Mouse (Mus musculus) ovary, postnatal 14 days (tissue): ENCODE results near the gene Aqp7.
A peak's percentile ranks its signal among the peaks of the same experiment; 100 is the strongest.

Experiments used
- DNase-seq: peaks from one replicate; pipeline ENCODE4 v3.0.0; 2022; ENCODE audit warnings: low spot score

Aqp7 gene

DNA sequence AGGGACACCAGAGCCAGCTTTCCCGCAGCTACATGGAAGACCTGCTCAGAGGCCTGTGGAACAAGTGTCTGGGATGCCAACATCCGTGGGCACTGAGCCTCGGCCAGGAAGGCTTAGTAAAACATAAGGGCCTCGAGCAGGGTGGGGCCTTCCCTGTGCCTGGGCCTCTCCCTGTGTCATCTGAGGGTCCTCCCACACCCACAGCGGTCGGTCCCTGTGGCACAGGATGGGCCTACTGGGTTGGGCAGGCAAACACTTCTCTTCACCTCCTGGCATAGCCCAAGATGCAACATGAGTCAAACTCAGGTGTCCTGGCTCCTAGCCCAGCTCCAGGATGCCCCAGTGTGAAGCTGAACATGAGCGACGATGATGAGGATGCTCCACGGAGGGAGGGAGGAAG lies 9.4 kb upstream of the Aqp7 start:
- DNase-seq: no peak

DNA sequence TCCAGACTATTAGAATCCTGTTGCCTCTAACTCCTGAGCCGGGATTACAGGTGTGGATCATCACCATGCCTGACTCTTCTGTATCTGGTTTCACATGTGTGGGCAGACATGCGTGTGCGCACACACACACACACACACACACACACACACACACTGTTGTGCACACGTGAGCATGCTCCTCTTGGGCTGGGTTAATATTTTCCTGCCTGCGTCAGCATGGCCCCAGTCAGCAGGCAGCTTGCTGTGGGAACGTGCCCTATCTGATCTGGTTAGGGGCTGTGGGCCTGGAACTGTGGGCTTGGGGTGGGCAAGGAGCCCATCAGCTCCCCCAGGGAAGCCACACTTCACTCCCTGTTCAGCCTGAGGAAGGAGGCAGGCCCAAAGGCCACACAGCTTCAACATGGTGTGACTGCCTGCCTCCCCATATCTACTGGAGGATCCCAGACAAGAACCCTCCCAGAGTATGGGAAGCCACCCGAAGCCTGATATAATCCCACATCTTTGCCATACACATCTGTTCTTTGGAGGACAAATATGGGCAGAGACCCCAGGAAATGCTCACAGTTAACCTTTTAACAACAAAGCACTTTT lies 8.9 kb upstream of the Aqp7 start:
- no peak for DNase-seq

DNA sequence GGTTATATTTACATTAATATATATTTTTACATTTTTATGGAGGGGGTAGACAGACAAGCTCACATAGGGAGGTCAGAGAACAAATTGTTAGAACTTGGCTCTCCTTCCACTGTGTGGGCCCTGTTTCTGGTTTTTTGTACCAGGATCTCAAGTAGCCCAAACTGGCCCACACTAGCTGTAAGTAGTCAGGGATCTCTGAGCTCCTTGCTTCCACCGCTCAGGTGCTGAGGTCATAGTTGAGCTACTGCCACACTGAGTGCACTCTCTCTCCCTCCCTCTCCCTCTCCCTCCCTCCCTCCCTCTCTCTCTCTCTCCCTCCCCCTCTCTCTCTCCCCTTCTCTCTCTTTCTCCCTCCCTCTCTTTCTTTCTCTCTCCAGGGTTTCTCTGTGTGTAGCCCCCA lies 8.3 kb upstream of the Aqp7 start:
- no peak for DNase-seq

DNA sequence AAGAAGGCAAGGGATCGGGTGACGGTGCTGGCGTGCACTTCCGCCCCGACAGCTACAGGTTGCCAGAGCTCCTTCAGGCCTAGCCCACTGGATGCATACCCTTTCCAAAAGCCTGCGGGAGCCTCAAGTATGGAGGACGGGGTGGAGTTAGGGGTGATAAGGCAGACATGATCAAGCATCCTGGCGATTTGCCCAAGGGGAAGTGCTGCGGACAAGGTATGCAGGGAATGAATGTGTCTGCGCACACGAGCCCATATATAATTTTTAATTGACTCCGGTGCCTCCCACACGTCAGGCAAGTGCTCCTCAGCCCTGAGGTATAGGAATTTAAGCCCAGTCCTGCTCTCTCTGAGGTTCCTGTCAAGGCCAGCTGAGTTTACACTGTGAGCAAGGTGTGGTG lies 7.2 kb upstream of the Aqp7 start:
- DNase-seq: no peak

DNA sequence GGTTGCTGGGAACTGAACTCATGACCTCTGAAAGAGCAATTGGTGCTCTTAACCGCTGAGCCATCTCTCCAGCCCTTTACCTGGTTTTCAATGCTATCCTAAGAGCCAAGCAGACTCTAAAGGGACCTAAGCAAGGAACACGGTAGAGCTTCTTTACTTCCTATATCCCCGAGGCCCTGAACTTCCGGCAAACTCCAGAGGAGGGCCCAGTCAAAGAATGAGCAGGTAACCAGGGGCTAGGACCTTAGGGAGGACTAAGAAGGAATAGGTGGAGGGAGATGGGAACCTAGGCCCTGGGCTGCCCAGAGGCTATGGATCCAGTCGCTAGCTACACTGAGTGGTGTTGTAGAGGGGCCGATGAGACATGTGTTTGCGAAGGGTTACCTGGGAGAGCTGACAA lies 3.8 kb upstream of the Aqp7 start:
- no peak for DNase-seq

DNA sequence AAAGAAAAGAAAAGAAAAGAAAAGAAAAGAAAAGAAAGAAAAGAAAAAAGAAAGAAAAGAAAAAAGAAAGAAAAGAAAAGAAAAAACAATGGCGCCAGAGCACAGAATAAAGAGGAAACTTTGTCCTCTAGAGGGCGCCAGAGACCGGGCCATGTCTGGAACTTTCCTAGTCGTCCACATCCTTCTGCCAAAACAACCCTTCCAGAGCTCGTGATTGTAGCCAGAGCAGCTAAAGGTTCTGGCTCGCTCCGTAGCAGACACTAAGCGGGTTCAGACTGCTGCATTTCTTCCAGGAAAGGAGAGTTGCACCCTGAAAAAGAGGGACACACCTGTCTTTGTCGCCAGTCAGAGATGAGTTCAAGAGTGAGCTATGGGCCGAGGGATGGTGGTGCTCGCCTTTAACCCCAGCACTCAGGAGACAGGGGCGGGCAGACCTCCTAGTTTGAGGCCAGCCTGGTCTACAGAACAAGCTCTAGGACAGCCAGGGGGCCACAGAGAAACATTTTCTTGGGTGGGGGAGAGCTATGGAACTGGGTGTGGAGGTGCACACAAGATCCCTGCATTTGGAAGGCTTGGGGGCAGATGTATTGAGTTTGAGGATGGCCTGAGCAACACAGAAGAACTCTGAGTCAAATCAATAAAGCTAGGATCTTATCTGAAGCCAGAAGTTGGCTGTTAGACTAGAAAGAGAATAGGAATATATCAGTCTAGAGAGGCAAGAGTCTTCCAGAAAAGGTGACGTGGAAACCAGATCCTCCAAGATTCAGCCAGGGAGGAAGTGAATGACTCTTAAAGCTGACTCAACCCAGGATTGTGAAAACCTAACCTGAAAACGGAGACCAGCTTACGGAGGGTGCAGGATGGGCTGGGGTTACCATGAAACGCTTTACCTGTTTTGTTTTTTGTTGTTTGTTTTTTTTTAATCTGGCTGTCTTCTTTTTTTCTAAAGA lies 3.1 kb upstream of the Aqp7 start:
- peak; percentile 85 for DNase-seq

DNA sequence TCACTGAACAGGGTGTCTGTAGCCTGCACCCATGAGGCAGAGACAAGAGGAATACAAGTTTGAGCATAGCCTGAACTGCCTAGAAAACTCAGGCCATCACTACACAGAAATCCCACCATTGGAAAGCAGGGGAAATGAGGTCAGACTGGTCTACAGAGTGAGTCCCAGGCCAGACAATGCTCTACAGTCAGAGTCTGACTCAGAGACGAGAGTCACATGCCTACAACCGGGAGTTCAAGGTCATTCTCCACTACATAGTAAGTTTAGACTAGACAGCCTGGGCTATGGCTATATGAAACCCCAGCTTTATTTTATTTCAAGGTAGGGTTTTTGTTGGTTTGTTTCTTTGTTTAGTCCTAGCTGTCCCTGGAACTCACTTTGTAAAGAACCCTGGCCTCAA lies 987 bp upstream of the Aqp7 start:
- DNase-seq: no peak

DNA sequence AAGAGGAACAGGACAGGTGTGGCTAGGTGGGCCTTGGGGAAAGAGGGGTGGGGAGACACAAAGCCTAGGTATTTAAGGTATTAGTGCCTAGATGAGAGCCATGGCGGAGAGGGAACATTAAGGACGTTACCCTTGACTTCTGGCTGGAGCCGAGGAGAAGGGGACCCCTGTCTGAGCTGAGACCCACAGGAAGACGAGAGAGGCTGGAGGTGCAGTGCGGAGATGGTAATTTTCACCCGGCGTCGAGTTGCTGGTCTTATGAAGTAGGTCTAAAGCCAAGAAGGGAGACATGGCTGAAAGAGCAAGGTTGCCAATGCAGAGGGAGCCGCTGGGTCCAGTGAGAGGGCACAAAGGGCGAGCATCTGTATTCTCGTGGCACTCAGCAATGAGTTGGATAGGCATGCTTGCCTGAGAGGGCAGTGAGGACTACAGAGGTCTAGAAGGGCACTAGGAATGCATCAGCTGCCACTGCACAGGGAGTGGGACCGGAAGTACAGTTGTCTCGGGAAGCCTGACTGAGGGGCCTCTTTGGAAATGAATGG lies 1.6 kb downstream of the Aqp7 start:
- no peak for DNase-seq

DNA sequence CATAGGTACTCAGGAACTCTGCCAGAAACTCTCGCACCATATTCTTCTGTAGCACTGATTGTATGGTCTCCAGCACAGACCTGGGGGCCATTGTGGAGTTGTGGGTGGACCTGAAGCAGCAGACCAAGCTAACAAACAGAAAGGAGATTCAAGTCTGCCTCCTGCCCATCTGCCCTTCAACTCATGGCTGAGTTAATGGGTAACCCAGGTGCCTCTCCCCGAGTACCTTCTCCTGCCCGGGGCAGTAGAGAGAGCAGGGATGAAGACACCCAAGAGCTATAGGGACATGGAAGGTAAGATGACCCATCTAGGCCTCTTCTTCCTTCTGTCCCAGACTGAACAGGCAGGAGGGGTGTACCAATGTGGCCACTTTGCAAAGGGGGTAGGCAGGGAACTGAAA lies 2.7 kb downstream of the Aqp7 start:
- DNase-seq: no peak

DNA sequence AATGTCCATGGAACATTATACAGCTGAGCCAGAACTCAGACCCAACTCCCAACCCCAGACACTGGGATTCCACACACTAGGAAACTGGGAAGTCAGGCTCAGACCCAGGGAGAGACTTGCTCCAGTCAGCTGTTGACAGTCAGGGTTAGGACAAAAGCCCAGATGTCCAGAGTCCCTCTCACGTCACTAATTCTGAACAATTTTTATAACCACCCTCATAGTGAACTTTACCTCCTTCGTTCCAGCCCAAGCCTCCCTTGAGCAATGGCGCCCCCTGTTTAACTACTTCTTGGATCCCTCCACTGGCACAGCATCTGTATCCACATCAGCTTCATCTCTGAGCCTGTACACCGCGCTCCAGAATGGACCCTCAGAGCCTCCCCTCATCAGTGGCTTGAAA lies 4.0 kb downstream of the Aqp7 start:
- no peak for DNase-seq

DNA sequence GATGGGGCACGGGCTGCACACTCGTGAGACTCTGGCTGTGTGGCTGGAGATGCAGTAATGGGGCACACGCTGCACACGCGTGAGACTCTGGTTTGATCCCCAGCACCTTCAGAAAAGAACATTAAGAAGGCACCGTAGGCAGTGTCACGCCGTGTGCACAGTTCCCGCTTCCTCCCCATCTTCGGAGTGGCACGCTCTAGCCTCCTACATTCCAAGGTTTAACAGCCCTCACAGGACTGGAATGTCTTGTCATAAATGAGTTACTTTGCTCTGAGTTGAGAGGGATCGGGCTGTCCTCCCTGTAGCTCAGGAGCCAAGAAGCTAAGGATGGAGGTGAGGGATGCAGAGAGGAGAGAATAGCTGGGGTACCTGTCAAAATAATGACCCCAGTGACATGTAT lies 5.1 kb downstream of the Aqp7 start:
- DNase-seq: no peak

DNA sequence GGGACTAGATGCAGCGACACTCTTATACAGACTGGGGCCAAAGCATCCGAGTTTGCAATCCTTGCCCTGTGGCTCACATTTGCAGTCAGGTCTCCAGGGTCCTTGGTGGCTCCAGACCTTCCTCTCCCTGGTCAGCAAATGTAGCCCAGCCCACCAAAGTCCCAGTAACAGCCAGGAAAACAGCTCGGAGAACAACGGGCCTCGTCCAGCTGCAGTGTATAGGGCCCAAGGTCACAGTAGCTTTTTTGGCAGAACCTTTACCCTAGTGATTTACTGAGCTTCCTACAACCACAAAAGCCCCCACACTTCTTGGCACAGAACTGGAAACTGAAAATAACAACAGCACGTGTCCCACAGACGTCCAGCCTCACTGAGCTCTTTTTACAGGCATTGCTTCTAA lies 7.0 kb downstream of the Aqp7 start:
- DNase-seq: no peak

DNA sequence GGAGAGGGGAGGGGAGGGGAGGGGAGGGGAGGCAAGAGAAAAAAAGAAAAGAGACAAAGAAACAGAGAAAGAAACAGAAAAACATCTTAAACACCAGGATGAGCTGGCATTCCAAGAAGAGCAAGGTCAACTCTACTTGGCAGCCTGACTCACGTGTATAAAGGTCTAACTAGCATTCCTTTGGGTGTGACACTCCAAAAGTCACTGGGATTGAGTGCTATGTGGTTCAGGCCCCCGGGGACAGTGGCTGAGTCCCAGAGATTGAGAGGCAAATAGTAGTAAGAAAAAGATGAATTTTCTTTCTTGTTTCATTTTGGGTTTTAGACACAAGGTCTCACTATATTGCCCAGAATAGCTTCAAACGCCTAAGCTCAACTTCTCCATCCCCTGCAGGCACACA lies 10.0 kb downstream of the Aqp7 start:
- DNase-seq: no peak

DNA sequence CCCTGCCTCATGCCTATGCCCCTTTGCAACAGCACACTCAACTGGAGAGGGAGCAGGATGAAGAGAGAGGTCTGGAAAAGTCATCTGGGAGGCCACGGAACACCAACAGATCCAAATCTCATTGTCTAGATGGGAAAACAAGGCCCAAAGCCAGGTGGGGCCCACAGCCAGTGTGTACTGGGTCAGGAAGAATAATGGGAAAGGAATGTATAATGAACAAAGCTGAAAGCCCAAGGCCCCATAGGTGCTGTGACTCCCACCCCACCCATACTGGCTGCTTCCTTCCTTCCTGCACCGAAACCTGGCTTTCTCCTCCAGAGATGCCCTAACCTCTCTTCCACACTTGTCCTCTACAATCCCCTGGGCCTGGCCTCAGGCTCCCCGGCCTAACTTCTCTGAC lies 16.7 kb downstream of the Aqp7 start:
- no peak for DNase-seq

DNA sequence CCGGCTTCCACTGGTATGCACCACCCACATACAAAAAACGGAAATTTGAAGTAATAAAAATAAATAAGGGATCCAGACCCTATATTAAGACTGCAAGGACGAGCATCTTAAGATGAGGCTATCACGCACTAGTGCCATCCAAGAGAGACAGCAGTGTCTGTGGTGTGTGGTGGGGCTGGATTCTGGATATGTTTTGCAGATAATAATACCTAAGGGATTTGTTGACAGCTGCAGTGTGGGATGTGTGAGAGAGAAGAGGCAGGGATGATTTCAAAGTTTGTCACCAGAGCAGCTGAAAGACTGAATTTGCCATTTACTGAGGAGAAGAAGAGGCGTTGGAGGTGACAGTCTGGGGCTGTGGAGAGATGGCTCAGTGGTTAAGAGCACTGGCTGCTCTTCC lies 18.6 kb downstream of the Aqp7 start:
- no peak for DNase-seq

DNA sequence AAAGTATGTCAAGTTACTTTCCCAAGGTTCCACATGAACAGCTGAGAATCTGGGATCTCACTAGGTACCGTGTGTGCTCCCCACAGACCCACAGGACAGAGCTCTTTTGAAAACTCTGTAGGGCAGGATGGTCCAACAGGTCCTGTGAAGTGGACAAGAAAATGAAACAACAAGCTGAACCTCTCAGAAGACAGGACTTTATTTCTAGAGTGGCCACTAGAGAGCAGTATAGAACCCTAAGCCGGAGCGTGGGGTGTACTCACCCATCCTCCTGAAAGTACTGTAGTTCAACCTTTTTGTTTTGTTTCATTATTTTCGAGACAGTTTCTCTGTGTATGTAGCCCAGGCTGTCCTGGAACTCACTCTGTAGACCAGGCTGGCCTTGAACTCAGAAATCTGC lies 19.7 kb downstream of the Aqp7 start:
- no peak for DNase-seq

DNA sequence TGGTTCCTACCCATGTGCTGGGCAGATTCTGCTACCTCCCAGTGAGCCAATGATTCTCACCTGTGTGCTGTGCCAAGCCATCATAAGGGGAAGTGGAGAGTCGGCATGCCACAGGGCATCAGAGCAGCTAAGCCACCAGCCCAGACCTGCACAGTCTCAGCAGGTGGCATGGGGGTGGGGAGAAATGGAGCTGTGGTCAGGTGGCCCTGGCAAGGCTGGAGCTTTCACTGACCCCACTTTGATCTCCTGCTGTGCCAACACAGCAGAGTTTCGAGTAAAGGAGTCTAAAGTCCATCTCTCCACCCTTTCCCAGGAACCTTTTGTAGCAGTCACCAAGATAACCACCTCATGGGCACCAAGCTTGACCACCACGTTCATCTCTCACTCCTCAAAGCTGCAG lies 20.1 kb downstream of the Aqp7 start:
- no peak for DNase-seq

DNA sequence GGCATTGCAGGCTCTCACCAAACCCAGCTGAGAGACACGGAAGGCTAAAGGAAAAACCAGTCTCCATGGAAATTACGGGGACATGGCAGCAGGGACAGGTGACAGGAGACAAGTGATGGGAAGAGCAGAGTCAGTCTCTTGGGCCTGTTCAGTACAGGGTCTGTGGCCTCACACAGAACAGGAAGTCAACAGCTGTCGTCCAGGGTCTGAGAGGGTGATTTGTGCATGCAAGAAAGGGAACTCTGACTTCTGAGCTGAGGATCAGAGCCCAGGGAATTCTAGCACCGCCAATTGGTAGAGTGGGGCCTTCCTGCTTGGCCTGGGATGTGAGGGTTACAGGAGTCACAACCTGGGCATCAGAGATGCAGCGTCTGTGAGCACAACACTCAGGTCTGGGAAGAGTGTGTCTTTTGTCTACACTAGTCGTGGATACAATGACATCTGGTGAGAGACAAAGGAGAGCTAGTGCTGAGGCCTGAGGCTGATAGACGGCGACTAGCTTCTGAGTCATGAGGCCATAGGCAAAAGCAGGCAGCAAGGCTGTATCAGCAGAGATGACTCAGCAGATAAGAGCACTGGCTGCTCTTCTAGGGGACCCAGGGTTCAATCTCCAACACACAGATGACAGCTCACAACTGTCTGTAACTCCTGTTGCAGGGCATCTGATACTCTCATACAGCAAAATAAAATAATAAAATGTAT lies 21.7 kb downstream of the Aqp7 start:
- no peak for DNase-seq

DNA sequence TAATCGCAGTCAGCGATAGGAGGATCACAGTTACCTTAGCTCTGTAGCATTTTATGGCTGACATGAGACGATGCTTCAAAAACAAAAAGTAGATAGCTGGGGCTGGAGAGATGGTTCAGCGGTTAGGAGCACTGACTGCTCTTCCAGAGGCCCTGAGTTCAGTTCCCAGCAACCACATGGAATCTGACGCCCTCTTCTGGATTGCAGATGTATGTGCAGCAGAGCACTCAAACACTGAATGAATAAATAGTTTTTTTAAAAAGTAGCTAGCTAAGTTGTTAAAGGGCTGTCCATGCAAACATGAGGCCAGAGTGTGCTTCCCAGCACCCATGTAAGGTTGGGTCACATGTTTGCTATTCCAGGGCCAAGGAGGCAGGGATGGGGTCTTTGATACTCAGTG lies 26.8 kb downstream of the Aqp7 start:
- DNase-seq: no peak

DNA sequence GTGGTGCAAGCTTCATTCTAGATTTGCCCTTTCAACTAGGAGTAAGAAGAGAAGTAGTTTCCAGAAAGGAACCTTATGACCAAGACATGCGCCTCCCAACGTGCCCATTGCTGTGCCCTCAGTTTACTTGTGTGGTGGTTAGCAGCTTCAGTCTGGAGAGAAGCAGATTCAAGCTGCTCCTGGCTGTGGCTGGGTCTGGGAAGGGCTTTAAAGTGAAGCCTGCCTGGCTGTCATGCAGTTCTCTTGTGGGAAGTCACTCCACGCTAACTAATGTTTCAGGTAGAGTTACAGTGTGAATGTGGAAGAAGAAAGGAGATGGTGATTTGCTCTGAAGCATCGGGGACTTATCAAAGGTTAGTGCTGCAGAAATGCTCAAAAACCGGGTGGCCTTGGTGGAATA lies 32.1 kb downstream of the Aqp7 start:
- DNase-seq: no peak

DNA sequence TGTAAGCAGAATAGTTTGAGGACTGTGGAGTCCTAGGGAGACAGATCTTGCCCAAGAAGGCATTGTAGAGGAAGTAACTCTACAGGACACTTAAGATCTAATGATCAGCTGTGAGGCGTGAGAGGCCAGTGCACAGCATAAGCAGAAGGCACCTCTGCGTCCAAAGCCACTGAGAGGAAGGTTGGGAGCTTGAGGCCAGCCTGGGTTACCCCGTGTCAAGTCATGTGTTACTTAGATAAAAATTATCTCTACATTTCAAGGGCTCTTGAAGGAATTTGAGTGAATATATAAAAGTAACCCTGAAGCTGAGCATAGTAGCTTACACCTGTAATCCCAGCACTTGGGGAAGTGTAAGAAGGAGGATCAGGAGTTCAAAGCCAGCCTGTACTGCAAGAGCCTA lies 34.6 kb downstream of the Aqp7 start:
- no peak for DNase-seq

DNA sequence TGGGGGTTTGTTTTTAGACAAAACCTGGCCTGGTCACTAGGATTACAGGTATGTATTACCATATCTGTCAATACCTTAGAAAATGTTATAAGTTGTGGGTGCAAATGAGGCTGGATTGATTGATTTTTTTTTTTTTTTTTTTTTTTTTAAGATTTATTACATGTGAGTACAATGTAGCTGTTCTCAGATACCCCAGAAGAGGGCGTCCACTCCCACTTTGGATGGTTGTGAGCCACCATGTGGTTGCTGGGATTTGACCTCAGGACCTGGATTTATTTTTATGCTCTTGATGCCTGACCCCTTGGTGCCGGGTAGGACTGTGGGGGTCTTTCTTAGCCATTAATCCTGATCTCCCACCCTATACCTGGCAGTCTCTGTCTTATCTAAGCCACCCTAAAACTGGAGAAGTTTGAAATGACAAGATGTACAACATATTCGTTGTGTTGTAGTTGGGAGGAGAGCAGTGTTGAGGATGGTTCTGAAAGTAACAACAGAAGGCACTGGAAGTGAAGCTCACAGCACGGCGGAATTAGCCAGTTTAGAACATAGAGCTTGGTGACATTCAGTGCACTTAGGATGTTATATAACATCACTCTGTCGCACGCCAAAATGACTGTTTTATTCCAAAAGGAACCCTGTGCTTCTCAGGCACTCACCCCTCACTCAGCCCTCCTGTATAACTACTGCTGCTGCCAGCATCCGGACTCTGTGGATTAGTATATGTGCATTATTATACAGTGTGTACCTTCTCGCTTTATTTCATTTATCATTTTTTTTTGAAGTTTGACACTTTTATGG lies 46.9 kb downstream of the Aqp7 start:
- DNase-seq: no peak
